Mouse (Mus musculus): Measurements from ENCODE around the gene Map4k4. TPM values are rescaled to one million over a fixed set of nuclear protein-coding genes. Genes with fewer than 3 reads are reported as not detected.

The Map4k4 gene
- total and polyA plus RNA-seq, 3 experiments = 0.04 to 0.21 TPM; not detected in 1

DNA sequence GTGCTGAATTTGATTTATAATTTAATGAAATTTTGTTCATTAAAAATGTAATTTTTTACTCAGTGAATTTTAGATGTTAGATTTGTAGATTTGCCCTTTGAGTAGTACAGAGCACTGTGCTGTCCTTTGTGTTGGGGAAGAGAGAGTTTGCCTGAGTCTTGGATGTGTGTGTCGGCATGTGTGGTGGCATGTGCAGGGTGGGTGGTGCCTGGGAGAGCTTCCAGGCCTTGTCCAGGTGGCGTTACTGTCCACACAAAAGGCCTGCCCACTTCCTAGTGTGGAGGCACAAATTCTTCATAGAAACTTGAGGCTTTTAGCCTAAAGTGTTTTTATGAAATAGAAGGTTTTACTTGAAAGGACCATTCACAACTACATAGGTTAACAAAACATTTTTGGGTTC is 36.2 kb downstream of the Map4k4 start:
- DNase-seq (ENCODE audit: low read depth, low spot score) = no peak
- Histone ChIP-seq H3K4me1 (ENCODE audit: control insufficient read depth in 1 of 2, insufficient read depth in 2 of 2, low read length in 2 of 2) (no peaks in the 10 kb centered on the region), H3K27ac (ENCODE audit: control insufficient read depth, low read depth, low read length) (no peak overlapping the region)

DNA sequence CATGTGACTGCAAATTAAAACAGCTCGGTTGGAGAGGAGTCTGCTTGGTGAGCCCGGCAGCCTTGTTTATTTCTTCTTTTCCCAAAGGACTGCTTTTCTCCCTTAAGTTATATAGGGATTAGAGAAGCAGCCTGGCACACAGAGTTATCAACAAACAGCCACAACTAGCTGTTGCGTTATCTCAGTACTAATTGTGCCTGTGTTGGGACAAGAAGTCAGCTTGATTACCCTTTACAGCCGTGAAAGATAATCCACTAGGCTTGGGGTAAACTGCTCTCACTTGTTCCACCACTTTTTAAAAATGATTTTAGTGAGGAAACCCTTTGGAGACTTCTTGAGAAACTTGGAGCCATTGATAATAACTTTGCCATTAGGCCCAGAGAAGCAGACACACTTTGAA is 36.9 kb downstream of the Map4k4 start:
- no peaks in the 10 kb centered on the region for H3K79me2 ChIP-seq (ENCODE audit: control insufficient read depth, insufficient read depth, low read length, poor library complexity)
- TF ChIP-seq MYC (IDR thresholded peaks at IDR 0.05; ENCODE audit: low read depth, low read length) (no peak), GATA1 (IDR thresholded peaks at IDR 0.05; ENCODE audit: low read depth, low read length) (peak; percentile 10; the same call in 1 of the 2 replicates), ZNF384 (IDR thresholded peaks at IDR 0.05; ENCODE audit: low read depth, low read length) (no peak), EP300 (IDR thresholded peaks at IDR 0.05; ENCODE audit: low read depth in 1 of 2, low read length in 2 of 2) (0 out of 4 replicates have a peak, but pooled peaks of 1 of the 2 experiments have one; percentile 9), JUND (IDR thresholded peaks at IDR 0.05; ENCODE audit: low read depth, low read length) (no peak), USF2 (IDR thresholded peaks at IDR 0.05; ENCODE audit: borderline replicate concordance in 1 of 2, insufficient read depth in 1 of 2, low read depth in 1 of 2, low read length in 2 of 2) (no peak), MAX (IDR thresholded peaks at IDR 0.05; ENCODE audit: low read length) (no peak)
- H3K4me3 ChIP-seq (ENCODE audit: control insufficient read depth in 1 of 2, insufficient read depth in 1 of 2, low read depth in 2 of 2, low read length in 2 of 2) = no peak overlapping the region
- H3K9ac ChIP-seq (ENCODE audit: control insufficient read depth, low read depth, low read length, poor library complexity, severe bottlenecking) = no peak overlapping the region
- no peaks in the 10 kb centered on the region for H3K36me3 ChIP-seq (ENCODE audit: control insufficient read depth in 1 of 2, insufficient read depth in 2 of 2, low read length in 2 of 2)
- no peaks in the 10 kb centered on the region for H3K9me3 ChIP-seq (replicated peaks; ENCODE audit: insufficient read depth, low read length)
- H3K4me1 ChIP-seq (ENCODE audit: control insufficient read depth in 1 of 2, insufficient read depth in 2 of 2, low read length in 2 of 2) = no peaks in the 10 kb centered on the region
- H3K27me3 ChIP-seq (ENCODE audit: control insufficient read depth in 1 of 2, insufficient read depth in 2 of 2, low read length in 2 of 2) = peaks cover 0 to 3% of the 10 kb centered on the region in 2 experiments; a peak in 3 of 4 replicates
- DNase-seq (ENCODE audit: low read depth, low spot score) = no peak
- H3K27ac ChIP-seq (ENCODE audit: control insufficient read depth, low read depth, low read length) = no peak overlapping the region

More for the DNA sequence above, 36.2 kb downstream of the Map4k4 start:
- H3K79me2 ChIP-seq (ENCODE audit: control insufficient read depth, insufficient read depth, low read length, poor library complexity) = no peaks in the 10 kb centered on the region
- H3K27me3 ChIP-seq (ENCODE audit: control insufficient read depth in 1 of 2, insufficient read depth in 2 of 2, low read length in 2 of 2) = peaks cover 0 to 2% of the 10 kb centered on the region in 2 experiments; a peak in 2 of 4 replicates
- H3K9me3 ChIP-seq (replicated peaks; ENCODE audit: insufficient read depth, low read length) = no peaks in the 10 kb centered on the region
- H3K4me3 ChIP-seq (ENCODE audit: control insufficient read depth in 1 of 2, insufficient read depth in 1 of 2, low read depth in 2 of 2, low read length in 2 of 2) = no peak overlapping the region
- no peak for TF ChIP-seq TBP (IDR thresholded peaks at IDR 0.05; ENCODE audit: low read depth, low read length)
- TF ChIP-seq JUND (IDR thresholded peaks at IDR 0.05; ENCODE audit: low read depth, low read length) = no peak
- TF ChIP-seq NELFE (IDR thresholded peaks at IDR 0.05; ENCODE audit: low read depth, low read length) = no peak
- TF ChIP-seq POLR2AphosphoS5 (IDR thresholded peaks at IDR 0.05; ENCODE audit: borderline replicate concordance, low read depth, low read length) = no peak
- no peak for TF ChIP-seq NRF1 (IDR thresholded peaks at IDR 0.05; ENCODE audit: insufficient read depth, low read depth, low read length, poor library complexity, severe bottlenecking)
- TF ChIP-seq E2F4 (IDR thresholded peaks at IDR 0.05; ENCODE audit: borderline replicate concordance, low read depth, low read length) = no peak
- no peak for TF ChIP-seq BHLHE40 (IDR thresholded peaks at IDR 0.05; ENCODE audit: borderline replicate concordance, low read depth, low read length)
- TF ChIP-seq ELF1 (IDR thresholded peaks at IDR 0.05; ENCODE audit: low read depth, low read length) = no peak
- no peak for TF ChIP-seq CTCF (IDR thresholded peaks at IDR 0.05 in 2 of 3, conservative IDR thresholded peaks at IDR 0.05 in 1 of 3; ENCODE audit: control insufficient read depth in 1 of 3, insufficient read depth in 1 of 3, low read depth in 2 of 3, low read length in 3 of 3, poor library complexity in 1 of 3, severe bottlenecking in 1 of 3)
- TF ChIP-seq RCOR1 (IDR thresholded peaks at IDR 0.05; ENCODE audit: low read depth, low read length) = no peak
- no peak for TF ChIP-seq MYB (IDR thresholded peaks at IDR 0.05; ENCODE audit: low read depth, low read length)
- no peak for TF ChIP-seq ETS1 (IDR thresholded peaks at IDR 0.05; ENCODE audit: low read depth, low read length)
- no peak for TF ChIP-seq MYC (IDR thresholded peaks at IDR 0.05; ENCODE audit: low read depth, low read length)
- TF ChIP-seq EP300 (IDR thresholded peaks at IDR 0.05; ENCODE audit: low read depth in 1 of 2, low read length in 2 of 2) = no peak
- TF ChIP-seq SMC3 (IDR thresholded peaks at IDR 0.05; ENCODE audit: low read depth, low read length) = no peak
- TF ChIP-seq MAFK (IDR thresholded peaks at IDR 0.05; ENCODE audit: borderline replicate concordance, low read depth, low read length) = no peak
- no peaks in the 10 kb centered on the region for H3K36me3 ChIP-seq (ENCODE audit: control insufficient read depth in 1 of 2, insufficient read depth in 2 of 2, low read length in 2 of 2)
- no peak overlapping the region for H3K9ac ChIP-seq (ENCODE audit: control insufficient read depth, low read depth, low read length, poor library complexity, severe bottlenecking)

Data from MEL (cell line).